Mouse (Mus musculus): Measurements from ENCODE around the gene Herpud2. TPM values are rescaled to one million over a fixed set of nuclear protein-coding genes. Genes with fewer than 3 reads are reported as not detected.

Gene Herpud2
- polyA plus RNA-seq, 1 experiment from 2014 or later = 25.3 TPM

GRCm38 (mm10) chr9:25076505-25076904 is 75.1 kb downstream of the Herpud2 start:
- Histone ChIP-seq H3K4me3 (ENCODE audit: low read depth, low read length) (no peak overlapping the region), H3K9ac (ENCODE audit: low read length) (no peak overlapping the region), H3K27me3 (replicated peaks; ENCODE audit: control insufficient read depth, insufficient read depth, low read length) (no peaks in the 10 kb centered on the region), H3K9me3 (replicated peaks; ENCODE audit: control insufficient read depth, low read length) (no peaks in the 10 kb centered on the region), H3K36me3 (ENCODE audit: control insufficient read depth, insufficient read depth, low read length) (no peaks in the 10 kb centered on the region), H3K4me1 (ENCODE audit: control insufficient read depth, insufficient read depth, low read length) (no peaks in the 10 kb centered on the region), H3K4me2 (ENCODE audit: low read length) (no peak overlapping the region), H3K27ac (ENCODE audit: low read depth, low read length) (no peak overlapping the region)
- no peak for DNase-seq (ENCODE audit: low spot score)
- 93% methylated on average over 1 of the region's 1 CpGs for WGBS
- ATAC-seq = no peak

DNA sequence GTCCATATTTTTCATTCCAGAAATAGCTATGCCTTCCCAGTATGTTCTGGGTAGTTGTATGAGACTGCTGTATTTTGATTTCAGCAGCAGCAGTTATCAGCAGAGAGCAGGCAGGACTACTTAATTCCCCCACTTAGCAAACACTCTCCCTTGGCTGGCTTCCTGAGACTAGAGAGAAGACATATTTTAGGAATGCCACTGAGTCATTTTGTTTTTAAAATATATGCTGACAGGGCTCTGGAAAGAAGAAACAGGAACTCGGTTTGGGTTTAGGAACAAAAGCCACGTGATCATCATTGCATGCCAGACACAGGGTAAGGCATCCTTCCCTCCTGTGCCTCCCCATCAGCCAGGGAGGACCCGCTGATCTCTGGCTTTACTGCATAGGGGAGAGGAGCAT is 75.6 kb downstream of the Herpud2 start:
- Histone ChIP-seq H3K4me1 (ENCODE audit: control insufficient read depth, insufficient read depth, low read length) (no peaks in the 10 kb centered on the region), H3K9me3 (replicated peaks; ENCODE audit: control insufficient read depth, low read length) (no peaks in the 10 kb centered on the region), H3K36me3 (ENCODE audit: control insufficient read depth, insufficient read depth, low read length) (no peaks in the 10 kb centered on the region), H3K4me3 (ENCODE audit: low read depth, low read length) (no peak overlapping the region), H3K27ac (ENCODE audit: low read depth, low read length) (no peak overlapping the region), H3K27me3 (replicated peaks; ENCODE audit: control insufficient read depth, insufficient read depth, low read length) (no peaks in the 10 kb centered on the region), H3K4me2 (ENCODE audit: low read length) (no peak overlapping the region), H3K9ac (ENCODE audit: low read length) (no peak overlapping the region)
- DNase-seq (ENCODE audit: low spot score) = no peak
- no peak for ATAC-seq
- WGBS = 76% methylated on average over 3 of the region's 3 CpGs

- Histone ChIP-seq H3K9me3 (replicated peaks; ENCODE audit: control insufficient read depth, low read length) (no peaks in the 10 kb centered on the region), H3K9ac (ENCODE audit: low read length) (no peak overlapping the region), H3K4me3 (ENCODE audit: low read depth, low read length) (no peak overlapping the region), H3K4me2 (ENCODE audit: low read length) (no peak overlapping the region), H3K27me3 (replicated peaks; ENCODE audit: control insufficient read depth, insufficient read depth, low read length) (no peaks in the 10 kb centered on the region), H3K27ac (ENCODE audit: low read depth, low read length) (no peak overlapping the region), H3K4me1 (ENCODE audit: control insufficient read depth, insufficient read depth, low read length) (no peaks in the 10 kb centered on the region), H3K36me3 (ENCODE audit: control insufficient read depth, insufficient read depth, low read length) (no peaks in the 10 kb centered on the region)
- no peak for DNase-seq (ENCODE audit: low spot score)
- 94% methylated on average over 1 of the region's 1 CpGs for WGBS
- ATAC-seq = no peak
These were observed 79.0 kb downstream of the Herpud2 start for GRCm38 (mm10) chr9:25072666-25073065.

GRCm38 (mm10) chr9:25058726-25059125 is 92.9 kb downstream of the Herpud2 start:
- WGBS = 70% methylated on average over 2 of the region's 3 CpGs
- Histone ChIP-seq H3K27me3 (replicated peaks; ENCODE audit: control insufficient read depth, insufficient read depth, low read length) (no peaks in the 10 kb centered on the region), H3K27ac (ENCODE audit: low read depth, low read length) (no peak overlapping the region), H3K9ac (ENCODE audit: low read length) (no peak overlapping the region), H3K4me2 (ENCODE audit: low read length) (no peak overlapping the region), H3K4me1 (ENCODE audit: control insufficient read depth, insufficient read depth, low read length) (no peaks in the 10 kb centered on the region), H3K4me3 (ENCODE audit: low read depth, low read length) (no peak overlapping the region), H3K36me3 (ENCODE audit: control insufficient read depth, insufficient read depth, low read length) (no peaks in the 10 kb centered on the region), H3K9me3 (replicated peaks; ENCODE audit: control insufficient read depth, low read length) (no peaks in the 10 kb centered on the region)
- ATAC-seq = no peak
- DNase-seq (ENCODE audit: low spot score) = no peak

Other genes with a start within 250 kb of the Herpud2 start
- not detected in 2 replicates for gene Gm10181, start 62.4 kb downstream of the Herpud2 start, polyA plus RNA-seq (2014; fragmentation: Nextera tagmentation; extraction: Ambion mirVana)
- 270 and 293 TPM in 2 replicates for gene Sept7, start 100.6 kb upstream of the Herpud2 start, polyA plus RNA-seq (2014; fragmentation: Nextera tagmentation; extraction: Ambion mirVana)

Data from forebrain, embryonic 14.5 days (tissue).